Mouse (Mus musculus) gastrocnemius, adult 2 months (tissue): ENCODE results near the gene 1700088E04Rik. TPM values are rescaled to one million over a fixed set of nuclear protein-coding genes. Genes with fewer than 3 reads are reported as not detected.
A peak's percentile ranks its signal among the peaks of the same experiment; 100 is the strongest.

ENCODE experiments used
- DNase-seq: peaks from one replicate; pipeline ENCODE4 v3.0.0; 2022
- H3K27ac ChIP-seq: fragments of 200-600 bp; 2 replicates; pipeline ENCODE4 v1.8.1; 2022; ENCODE audit warnings: mild to moderate bottlenecking
- H3K4me3 ChIP-seq: fragments of 200-600 bp; 2 replicates; pipeline ENCODE4 v1.8.1; 2022; ENCODE audit warnings: mild to moderate bottlenecking, moderate library complexity
- CTCF ChIP-seq: fragments of 200-600 bp; IDR thresholded peaks from 2 replicates; pipeline ENCODE4 v1.8.1; 2022; ENCODE audit warnings: antibody characterized with exemption, mild to moderate bottlenecking, moderate library complexity
- intact Hi-C: fragments of 180-260 bp; cut with DNase I; formaldehyde crosslinking; loops from one replicate; pipeline ENCODE4 v1.15.1; 2025
- long read RNA-seq, 2 experiments: library from polyadenylated mRNA; stranded (forward); transcript quantifications; one replicate each; pipeline ENCODE4 v2.0.0; 2021
- total RNA-seq, 2 experiments: library from RNA; stranded (reverse); gene quantifications; 2 replicates each; pipeline ENCODE4 v1.2.3; 2021

Gene 1700088E04Rik
- total RNA-seq = 1 to 10 TPM; 1.1 to 1.2 TPM
- long read RNA-seq, experiment 1, partial matches to known transcripts = 0 of 1 reads
- long read RNA-seq, experiment 1, other reads (novel, unspliced or antisense) = 1 of 1 reads
- long read RNA-seq, experiment 2, partial matches to known transcripts = 0 of 1 reads
- long read RNA-seq, experiment 2, other reads (novel, unspliced or antisense) = 0 of 1 reads

GRCm38 (mm10) chr15:79140866-79141565 is at the start of gene 1700088E04Rik, which contains the start of gene Polr2f:
1700088E04Rik (minus strand) TSS chr15:79141253.
Polr2f (plus strand) TSS chr15:79141009.
- TF ChIP-seq CTCF = no peak
- intact Hi-C loops = no loop called here
- DNase-seq = peak; percentile 96
- H3K27ac ChIP-seq = peak within 1 kb of the TSS; percentile 88
- H3K4me3 ChIP-seq = peak within 1 kb of the TSS; percentile 81

- no peak overlapping the region for H3K27ac ChIP-seq
- intact Hi-C loops = no loop called here
- TF ChIP-seq CTCF = no peak
- DNase-seq = no peak
- H3K4me3 ChIP-seq = no peak overlapping the region
Measured at GRCm38 (mm10) chr15:79187819-79188218, 46.8 kb upstream of the 1700088E04Rik start.

GRCm38 (mm10) chr15:79185213-79185612 is 44.2 kb upstream of the 1700088E04Rik start:
- intact Hi-C loops = no loop called here
- TF ChIP-seq CTCF = no peak
- no peak for DNase-seq
- no peak overlapping the region for H3K27ac ChIP-seq
- H3K4me3 ChIP-seq = no peak overlapping the region

GRCm38 (mm10) chr15:79176905-79177304 is 35.9 kb upstream of the 1700088E04Rik start:
- DNase-seq = no peak
- no peak overlapping the region; the same call in 1 of the 2 replicates for H3K27ac ChIP-seq
- TF ChIP-seq CTCF = no peak
- H3K4me3 ChIP-seq = no peak overlapping the region
- intact Hi-C loops = no loop called here

GRCm38 (mm10) chr15:79166712-79167111 is 25.7 kb upstream of the 1700088E04Rik start:
- Histone ChIP-seq H3K4me3 (no peak overlapping the region), H3K27ac (no peak overlapping the region)
- DNase-seq = no peak
- intact Hi-C loops = no loop called here
- TF ChIP-seq CTCF = no peak

GRCm38 (mm10) chr15:79165140-79165539 is 24.1 kb upstream of the 1700088E04Rik start, which contains the start of gene Sox10:
Sox10 (minus strand) TSS chr15:79165240.
- intact Hi-C loops = no loop called here
- TF ChIP-seq CTCF = no peak
- no peak for DNase-seq
- H3K27ac ChIP-seq = 0 out of 2 replicates have a peak within 1 kb of the TSS, but pooled peaks have one; percentile 31
- peak within 1 kb of the TSS; percentile 51 for H3K4me3 ChIP-seq

- DNase-seq = no peak
- intact Hi-C loops = no loop called here
- TF ChIP-seq CTCF = no peak
- Histone ChIP-seq H3K27ac (no peak overlapping the region), H3K4me3 (peak overlapping the region; percentile 51)
Measured at GRCm38 (mm10) chr15:79164251-79164650, 23.2 kb upstream of the 1700088E04Rik start.

- peak overlapping the region; percentile 51 for H3K4me3 ChIP-seq
- intact Hi-C loops = no loop called here
Measured at GRCm38 (mm10) chr15:79162822-79163221, 21.8 kb upstream of the 1700088E04Rik start.

GRCm38 (mm10) chr15:79162301-79162700 is 21.2 kb upstream of the 1700088E04Rik start:
- Histone ChIP-seq H3K27ac (no peak overlapping the region), H3K4me3 (peak overlapping the region; percentile 51)
- peak; percentile 30 for DNase-seq
- no peak for TF ChIP-seq CTCF
- intact Hi-C loops = no loop called here

More at GRCm38 (mm10) chr15:79162822-79163221, 21.8 kb upstream of the 1700088E04Rik start:
- peak; percentile 25; the same call in 1 of the 2 replicates for TF ChIP-seq CTCF
- DNase-seq = peak; percentile 26
- H3K27ac ChIP-seq = peak overlapping the region; percentile 16; the same call in 1 of the 2 replicates

GRCm38 (mm10) chr15:79155572-79155971 is 14.5 kb upstream of the 1700088E04Rik start:
- no peak for TF ChIP-seq CTCF
- intact Hi-C loops = no loop called here
- Histone ChIP-seq H3K4me3 (no peak overlapping the region), H3K27ac (no peak overlapping the region)
- no peak for DNase-seq

- no peak for TF ChIP-seq CTCF
- intact Hi-C loops = no loop called here
- no peak overlapping the region for H3K4me3 ChIP-seq
- H3K27ac ChIP-seq = 0 out of 2 replicates have a peak overlapping the region, but pooled peaks have one; percentile 16
- no peak for DNase-seq
Measured at GRCm38 (mm10) chr15:79152709-79153108, 11.7 kb upstream of the 1700088E04Rik start.

- no peak for DNase-seq
- Histone ChIP-seq H3K4me3 (no peak overlapping the region), H3K27ac (0 out of 2 replicates have a peak overlapping the region, but pooled peaks have one; percentile 16)
- TF ChIP-seq CTCF = no peak
- intact Hi-C loops = no loop called here
Measured at GRCm38 (mm10) chr15:79151881-79152280, 10.8 kb upstream of the 1700088E04Rik start.

GRCm38 (mm10) chr15:79148533-79148932 is 7.5 kb upstream of the 1700088E04Rik start:
- no peak overlapping the region for H3K4me3 ChIP-seq
- DNase-seq = peak; percentile 90
- H3K27ac ChIP-seq = no peak overlapping the region
- intact Hi-C loops = loop anchor here (2.0 kb wide), 3 partner anchors 22 to 110 kb away; no protein-coding TSS in a partner anchor
- peak; percentile 94 for TF ChIP-seq CTCF
